Mouse (Mus musculus) heart, postnatal 14 days (tissue): Measurements from ENCODE around the gene Sfxn2. TPM values are rescaled to one million over a fixed set of nuclear protein-coding genes. Genes with fewer than 3 reads are reported as not detected.

ENCODE experiments used
- total RNA-seq, 2 experiments: library from RNA; stranded (reverse); gene quantifications; 2 replicates each; pipeline ENCODE4 v1.2.3; 2021

Sfxn2 gene
- total RNA-seq, 2 experiments from 2014 or later = 4.1 to 5.3 TPM

Other genes with a start within 250 kb of the Sfxn2 start
- gene Psd, start 246.2 kb upstream of the Sfxn2 start, total RNA-seq = 1 to 10 TPM; 1.7 to 1.9 TPM
- gene Fbxl15, start 245.2 kb upstream of the Sfxn2 start, total RNA-seq = 1 to 10 TPM; 5.5 to 6.9 TPM
- 10 to 100 TPM; 88.0 to 89.6 TPM for gene Cuedc2, start 234.7 kb upstream of the Sfxn2 start, total RNA-seq
- 1 to 10 TPM; 2.9 to 3.6 TPM for gene Mfsd13a, start 232.2 kb upstream of the Sfxn2 start, total RNA-seq
- under 1 TPM; 0.22 to 0.48 TPM for gene 2310034G01Rik, start 223.1 kb upstream of the Sfxn2 start, total RNA-seq
- 100 to 1,000 TPM; 104 to 108 TPM for gene Actr1a, start 177.6 kb upstream of the Sfxn2 start, total RNA-seq
- gene Sufu, start 176.5 kb upstream of the Sfxn2 start, total RNA-seq = 10 to 100 TPM; 15.1 to 15.3 TPM
- 10 to 100 TPM; 47.6 to 50.0 TPM for gene Trim8, start 71.7 kb upstream of the Sfxn2 start, total RNA-seq
- 10 to 100 TPM; 29.7 to 30.0 TPM for gene Arl3, start 167 bp upstream of the Sfxn2 start, total RNA-seq
- 10 to 100 TPM; 60.3 to 68.7 TPM for gene Wbp1l, start 25.7 kb downstream of the Sfxn2 start, total RNA-seq
- not detected for gene Cyp17a1, start 99.8 kb downstream of the Sfxn2 start, total RNA-seq
- gene Borcs7, start 116.5 kb downstream of the Sfxn2 start, total RNA-seq = 1 to 10 TPM; 8.7 to 9.6 TPM
- gene As3mt, start 134.1 kb downstream of the Sfxn2 start, total RNA-seq = 10 to 100 TPM; 73.6 to 79.9 TPM
- 1 to 10 TPM; 6.4 to 7.2 TPM for gene Cnnm2, start 188.2 kb downstream of the Sfxn2 start, total RNA-seq